Comparison of ENCODE assay signal across 26 mouse cellular contexts in genomic region chr8:121527751-121528150, GRCm38 (mm10). TPM values are rescaled to one million over a fixed set of nuclear protein-coding genes. Genes with fewer than 3 reads are reported as not detected.
"Had no signal": no experiment of that assay in that cellular context is flagged by ENCODE, and none has a peak within 500 bp of the region (broad histone marks: within the 10 kb centered on the region; RNA-seq: fewer than 3 reads in every experiment).

No protein-coding gene starts in this region.

- H3K9me3 ChIP-seq: heart, embryonic 13.5 days; heart, embryonic 15.5 days; hindbrain, embryonic 10.5 days; hindbrain, embryonic 12.5 days; intestine, embryonic 15.5 days; limb, embryonic 10.5 days; limb, embryonic 12.5 days had no signal

- ATAC-seq: forebrain, embryonic 16.5 days; hindbrain, embryonic 16.5 days; inflammation-experienced regulatory T-cells, adult 6 months; intestine, embryonic 15.5 days; intestine, postnatal 0 days had no signal

- DNase-seq: gastrocnemius, adult 2 months; gastrocnemius, postnatal 10 days; gastrocnemius, postnatal 25 days; heart, adult 2 months; heart, postnatal 4 days; liver had no signal

- H3K4me2 ChIP-seq: heart, embryonic 11.5 days; heart, embryonic 13.5 days; heart, embryonic 15.5 days; hindbrain, embryonic 12.5 days; hindbrain, embryonic 14.5 days; intestine, embryonic 15.5 days; limb, embryonic 12.5 days had no signal

- H3K27ac ChIP-seq: gastrocnemius, adult 2 months; heart, adult 2 months; heart, embryonic 13.5 days; hindbrain, embryonic 10.5 days; hindbrain, embryonic 12.5 days; hindbrain, embryonic 14.5 days; intestine, embryonic 15.5 days; layer of hippocampus, adult 2 months; left cerebral cortex, adult 2 months; limb, embryonic 10.5 days; limb, embryonic 12.5 days had no signal

- H3K9ac ChIP-seq: heart, embryonic 13.5 days; heart, embryonic 15.5 days; hindbrain, embryonic 12.5 days; hindbrain, embryonic 14.5 days; intestine, embryonic 15.5 days; limb, embryonic 12.5 days had no signal

- H3K4me3 ChIP-seq: gastrocnemius, adult 2 months; heart, adult 2 months; heart, embryonic 13.5 days; heart, embryonic 15.5 days; hindbrain, embryonic 10.5 days; hindbrain, embryonic 12.5 days; intestine, embryonic 15.5 days; layer of hippocampus, adult 2 months; left cerebral cortex, adult 2 months; limb, embryonic 10.5 days; limb, embryonic 12.5 days had no signal

- H3K36me3 ChIP-seq: heart, embryonic 13.5 days; heart, embryonic 15.5 days; hindbrain, embryonic 10.5 days; hindbrain, embryonic 12.5 days; intestine, embryonic 15.5 days; limb, embryonic 10.5 days; limb, embryonic 12.5 days had no signal

RNA-seq across cellular contexts. Expression of gene 1700018B08Rik, which starts 16.4 kb away (rescaled TPM):
- polyA plus RNA-seq: forebrain, embryonic 16.5 days; frontal cortex, adult 2 months; heart, embryonic 13.5 days; heart, embryonic 15.5 days; heart, postnatal 0 days; hindbrain, embryonic 10.5 days; hindbrain, embryonic 12.5 days; hindbrain, embryonic 14.5 days; hindbrain, embryonic 16.5 days; inflammation-experienced regulatory T-cells, adult 6 months; intestine, embryonic 15.5 days; intestine, postnatal 0 days; kidney, adult 2 months; kidney, embryonic 14.5 days; limb, embryonic 10.5 days; limb, embryonic 12.5 days; limb, embryonic 14.5 days had no signal
